Mouse (Mus musculus) MEL (cell line): ENCODE results near the gene Kdm7a.

Source experiments
- CTCF ChIP-seq, 3 experiments: IDR thresholded peaks in 2 of 3; conservative IDR thresholded peaks in 1 of 3; 2 replicates each; pipeline ENCODE4 v1.5.1; 2011 to 2012; ENCODE audit warnings: low read length in 3 of 3, low read depth in 2 of 3, mild to moderate bottlenecking in 2 of 3, improper control_type of control experiment in 1 of 3, inconsistent platforms in 1 of 3, mixed read lengths in 1 of 3, moderate library complexity in 1 of 3; ENCODE audit not compliant: control insufficient read depth in 1 of 3, insufficient read depth in 1 of 3, poor library complexity in 1 of 3, severe bottlenecking in 1 of 3
- EP300 ChIP-seq, 2 experiments: IDR thresholded peaks; 2 replicates each; pipeline ENCODE4 v1.6.1; 2011; ENCODE audit warnings: improper control_type of control experiment in 2 of 2, low read length in 2 of 2, low read depth in 1 of 2, mild to moderate bottlenecking in 1 of 2
- HCFC1 ChIP-seq: IDR thresholded peaks from 2 replicates; pipeline ENCODE4 v1.6.1; 2012; ENCODE audit warnings: low read depth, mild to moderate bottlenecking, inconsistent platforms, low read length, improper control_type of control experiment, moderate library complexity
- NELFE ChIP-seq: IDR thresholded peaks from 2 replicates; pipeline ENCODE4 v1.6.1; 2011; ENCODE audit warnings: low read depth, low read length, improper control_type of control experiment
- POLR2A ChIP-seq, 2 experiments: IDR thresholded peaks; 2 replicates each; pipeline ENCODE4 v1.6.1; 2011 to 2012; ENCODE audit warnings: low read length in 2 of 2, mild to moderate bottlenecking in 2 of 2, control low read depth in 1 of 2, improper control_type of control experiment in 1 of 2, low read depth in 1 of 2, moderate library complexity in 1 of 2; ENCODE audit not compliant: control insufficient read depth in 1 of 2, insufficient read depth in 1 of 2, poor library complexity in 1 of 2
- RCOR1 ChIP-seq: IDR thresholded peaks from 2 replicates; pipeline ENCODE4 v1.6.1; 2012; ENCODE audit warnings: low read depth, mild to moderate bottlenecking, inconsistent platforms, low read length, improper control_type of control experiment
- TCF12 ChIP-seq: IDR thresholded peaks from 2 replicates; pipeline ENCODE4 v1.6.1; 2014; ENCODE audit warnings: low read depth, mild to moderate bottlenecking, inconsistent platforms, low read length, improper control_type of control experiment, moderate library complexity
- UBTF ChIP-seq: IDR thresholded peaks from 2 replicates; pipeline ENCODE4 v1.6.1; 2012; ENCODE audit warnings: low read depth, mild to moderate bottlenecking, inconsistent platforms, low read length, improper control_type of control experiment, moderate library complexity, borderline replicate concordance; ENCODE audit not compliant: insufficient read depth

DNA sequence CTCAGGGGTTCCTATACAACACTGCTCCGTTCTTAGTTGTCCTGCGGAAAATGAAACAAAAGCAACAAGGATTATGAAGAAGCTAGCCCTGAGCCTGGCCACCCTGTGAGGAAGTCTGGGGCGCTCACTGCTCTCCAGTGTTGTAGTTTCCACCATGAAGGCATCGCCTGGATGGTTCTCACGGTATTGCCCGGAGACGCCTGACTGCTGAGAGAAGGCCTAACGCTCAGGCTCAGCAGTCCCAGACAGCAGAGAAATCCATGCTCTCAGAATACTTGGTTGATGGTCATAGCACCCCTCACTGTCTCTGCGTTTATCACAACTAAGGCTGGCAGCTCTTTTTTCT lies 20.0 kb upstream of the Kdm7a start:
- TF ChIP-seq CTCF (IDR thresholded peaks at IDR 0.05 in 2 of 3, conservative IDR thresholded peaks at IDR 0.05 in 1 of 3; ENCODE audit: control insufficient read depth in 1 of 3, insufficient read depth in 1 of 3, low read depth in 2 of 3, low read length in 3 of 3, poor library complexity in 1 of 3, severe bottlenecking in 1 of 3) = no peak
- no peak for TF ChIP-seq POLR2A (IDR thresholded peaks at IDR 0.05; ENCODE audit: control insufficient read depth in 1 of 2, insufficient read depth in 1 of 2, low read depth in 1 of 2, low read length in 2 of 2, poor library complexity in 1 of 2)
- TF ChIP-seq RCOR1 = no peak
- TF ChIP-seq TCF12 = no peak
- no peak for TF ChIP-seq NELFE
- no peak for TF ChIP-seq UBTF
- TF ChIP-seq EP300 (IDR thresholded peaks at IDR 0.05; ENCODE audit: low read depth in 1 of 2, low read length in 2 of 2) = no peak
- no peak for TF ChIP-seq HCFC1
